Mouse (Mus musculus) kidney, adult 8-10 months (tissue): ENCODE results near the gene Stard13.

Experiments used
- DNase-seq, 2 experiments: peaks; one replicate each; pipeline ENCODE4 v3.0.0; 2022

Stard13 gene

GRCm38 (mm10) chr5:151001111-151001510 is 232.5 kb downstream of the Stard13 start:
- no peak for DNase-seq

GRCm38 (mm10) chr5:150996586-150996985 is 237.1 kb downstream of the Stard13 start:
- no peak for DNase-seq

- no peak for DNase-seq
These were observed 239.5 kb downstream of the Stard13 start for GRCm38 (mm10) chr5:150994096-150994495.
